Mouse (Mus musculus): ENCODE data around the gene Entpd7. TPM values are rescaled to one million over a fixed set of nuclear protein-coding genes. Genes with fewer than 3 reads are reported as not detected.

Gene Entpd7
- polyA plus RNA-seq, 1 experiment from 2014 or later: 6.7 TPM

DNA sequence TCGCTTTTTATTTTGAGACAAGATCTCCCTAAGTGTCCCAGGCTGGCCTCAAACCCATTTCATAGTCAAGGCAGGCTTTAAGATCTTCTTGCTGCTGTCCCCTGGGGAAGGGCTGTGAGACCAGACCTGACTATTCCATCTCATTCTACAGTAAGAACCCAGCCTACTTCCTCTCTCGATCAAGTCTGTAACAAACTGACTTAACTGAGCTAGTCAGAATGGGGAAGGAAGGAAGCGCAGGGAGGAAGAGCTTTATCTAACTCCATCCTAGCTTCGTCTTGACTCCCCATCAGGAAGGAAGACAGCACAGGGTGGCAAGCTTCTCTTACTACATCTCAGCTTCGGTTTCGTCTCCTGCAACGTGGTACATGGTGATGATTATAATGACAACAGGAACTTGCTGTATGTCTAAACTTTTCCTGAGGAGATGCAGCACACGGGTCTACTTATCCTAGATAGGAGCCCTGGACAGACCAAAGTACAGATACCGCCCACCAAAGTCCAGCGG, 9.9 kb upstream of the Entpd7 start:
- H3K9ac ChIP-seq (ENCODE audit: low read length): no peak overlapping the region
- no peak overlapping the region for H3K4me3 ChIP-seq (ENCODE audit: low read depth, low read length)
- peaks cover 8% of the 10 kb centered on the region for H3K4me1 ChIP-seq (ENCODE audit: control insufficient read depth, insufficient read depth, low read length)
- no peak overlapping the region for H3K27ac ChIP-seq (ENCODE audit: low read depth, low read length)
- no peak overlapping the region for H3K4me2 ChIP-seq (ENCODE audit: low read length)
- no peaks in the 10 kb centered on the region for H3K27me3 ChIP-seq (replicated peaks; ENCODE audit: control insufficient read depth, insufficient read depth, low read length)
- no peaks in the 10 kb centered on the region for H3K36me3 ChIP-seq (ENCODE audit: control insufficient read depth, insufficient read depth, low read length)
- H3K9me3 ChIP-seq (replicated peaks; ENCODE audit: control insufficient read depth, low read length): no peaks in the 10 kb centered on the region
- ATAC-seq: no peak
- no peak for DNase-seq (ENCODE audit: low spot score)
- 83% methylated on average over 10 of the region's 10 CpGs for WGBS

DNA sequence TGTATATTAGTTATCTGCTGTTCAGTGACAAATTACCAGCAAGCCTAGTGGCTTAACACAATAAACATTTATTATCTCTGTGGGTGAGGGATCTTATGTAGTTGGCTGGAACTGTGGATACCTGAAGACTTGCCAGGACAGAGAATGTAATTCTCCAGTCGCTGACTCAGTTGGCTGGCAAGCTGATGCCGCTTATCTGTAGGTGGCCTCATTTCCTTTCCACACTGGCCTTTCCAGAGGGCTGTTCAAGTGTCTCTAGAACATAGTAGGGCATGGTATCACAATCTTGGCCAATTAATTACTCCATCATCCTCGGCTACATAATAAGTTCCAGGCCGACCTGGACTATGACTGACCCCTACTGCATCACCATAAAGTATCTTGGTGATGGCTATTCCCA, 7.9 kb upstream of the Entpd7 start:
- Histone ChIP-seq H3K27ac (ENCODE audit: low read depth, low read length) (no peak overlapping the region), H3K36me3 (ENCODE audit: control insufficient read depth, insufficient read depth, low read length) (no peaks in the 10 kb centered on the region), H3K4me1 (ENCODE audit: control insufficient read depth, insufficient read depth, low read length) (peaks cover 2% of the 10 kb centered on the region), H3K27me3 (replicated peaks; ENCODE audit: control insufficient read depth, insufficient read depth, low read length) (no peaks in the 10 kb centered on the region), H3K9ac (ENCODE audit: low read length) (no peak overlapping the region), H3K9me3 (replicated peaks; ENCODE audit: control insufficient read depth, low read length) (no peaks in the 10 kb centered on the region), H3K4me3 (ENCODE audit: low read depth, low read length) (no peak overlapping the region), H3K4me2 (ENCODE audit: low read length) (no peak overlapping the region)
- no peak for DNase-seq (ENCODE audit: low spot score)
- ATAC-seq: no peak
- WGBS: 84% methylated on average over 4 of the region's 4 CpGs

GRCm38 (mm10) chr19:43692815-43693214, 3.3 kb downstream of the Entpd7 start:
- no peak overlapping the region for H3K27ac ChIP-seq (ENCODE audit: low read depth, low read length)
- WGBS: 54% methylated on average over 14 of the region's 14 CpGs
- DNase-seq (ENCODE audit: low spot score): no peak
- H3K9me3 ChIP-seq (replicated peaks; ENCODE audit: control insufficient read depth, low read length): no peaks in the 10 kb centered on the region
- no peaks in the 10 kb centered on the region for H3K36me3 ChIP-seq (ENCODE audit: control insufficient read depth, insufficient read depth, low read length)
- ATAC-seq: no peak
- H3K4me2 ChIP-seq (ENCODE audit: low read length): no peak overlapping the region
- no peaks in the 10 kb centered on the region for H3K27me3 ChIP-seq (replicated peaks; ENCODE audit: control insufficient read depth, insufficient read depth, low read length)
- no peak overlapping the region; the same call in 1 of the 2 replicates for H3K9ac ChIP-seq (ENCODE audit: low read length)
- H3K4me3 ChIP-seq (ENCODE audit: low read depth, low read length): no peak overlapping the region
- H3K4me1 ChIP-seq (ENCODE audit: control insufficient read depth, insufficient read depth, low read length): peaks cover 3% of the 10 kb centered on the region; the same call in 1 of the 2 replicates

DNA sequence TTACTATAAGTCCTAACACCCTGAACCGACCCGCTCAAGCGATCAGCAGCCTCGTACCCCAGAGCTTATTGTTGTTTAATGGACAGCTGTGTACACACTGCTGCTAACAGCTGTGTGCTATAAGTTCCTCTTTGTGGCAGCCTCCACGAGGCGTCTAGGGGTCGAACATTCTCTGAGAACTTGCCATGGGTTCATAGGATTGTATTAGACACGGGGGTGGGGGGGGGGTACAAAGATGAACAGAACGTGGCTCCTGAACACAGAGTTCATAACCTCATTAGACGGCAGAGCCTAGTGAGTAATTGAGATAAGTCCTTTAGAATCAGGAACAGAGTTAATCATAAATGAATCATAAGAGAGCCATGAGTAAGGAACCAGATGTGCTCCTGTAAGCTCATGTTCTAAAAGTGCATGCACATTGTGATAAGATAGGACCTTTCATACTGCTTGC, 6.1 kb downstream of the Entpd7 start:
- no peak overlapping the region for H3K27ac ChIP-seq (ENCODE audit: low read depth, low read length)
- 56% methylated on average over 10 of the region's 10 CpGs for WGBS
- no peak overlapping the region for H3K4me2 ChIP-seq (ENCODE audit: low read length)
- H3K4me3 ChIP-seq (ENCODE audit: low read depth, low read length): no peak overlapping the region
- no peaks in the 10 kb centered on the region for H3K9me3 ChIP-seq (replicated peaks; ENCODE audit: control insufficient read depth, low read length)
- DNase-seq (ENCODE audit: low spot score) (no peak), ATAC-seq (no peak)
- H3K27me3 ChIP-seq (replicated peaks; ENCODE audit: control insufficient read depth, insufficient read depth, low read length): no peaks in the 10 kb centered on the region
- H3K9ac ChIP-seq (ENCODE audit: low read length): no peak overlapping the region
- H3K36me3 ChIP-seq (ENCODE audit: control insufficient read depth, insufficient read depth, low read length): 0 out of 2 replicates have a peak, but pooled peaks cover 9% of the 10 kb centered on the region
- peaks cover 3% of the 10 kb centered on the region; the same call in 1 of the 2 replicates for H3K4me1 ChIP-seq (ENCODE audit: control insufficient read depth, insufficient read depth, low read length)

- WGBS: 96% methylated on average over 5 of the region's 5 CpGs
- no peaks in the 10 kb centered on the region for H3K27me3 ChIP-seq (replicated peaks; ENCODE audit: control insufficient read depth, insufficient read depth, low read length)
- ATAC-seq (no peak), DNase-seq (ENCODE audit: low spot score) (no peak)
- H3K4me3 ChIP-seq (ENCODE audit: low read depth, low read length): no peak overlapping the region
- H3K9me3 ChIP-seq (replicated peaks; ENCODE audit: control insufficient read depth, low read length): no peaks in the 10 kb centered on the region
- H3K4me1 ChIP-seq (ENCODE audit: control insufficient read depth, insufficient read depth, low read length): no peaks in the 10 kb centered on the region
- H3K4me2 ChIP-seq (ENCODE audit: low read length): no peak overlapping the region
- H3K36me3 ChIP-seq (ENCODE audit: control insufficient read depth, insufficient read depth, low read length): 0 out of 2 replicates have a peak, but pooled peaks cover 9% of the 10 kb centered on the region
- H3K27ac ChIP-seq (ENCODE audit: low read depth, low read length): no peak overlapping the region
- no peak overlapping the region for H3K9ac ChIP-seq (ENCODE audit: low read length)
Observed at GRCm38 (mm10) chr19:43697666-43698370, 8.3 kb downstream of the Entpd7 start.

GRCm38 (mm10) chr19:43699021-43699762, 9.7 kb downstream of the Entpd7 start:
- Histone ChIP-seq H3K27me3 (replicated peaks; ENCODE audit: control insufficient read depth, insufficient read depth, low read length) (no peaks in the 10 kb centered on the region), H3K4me1 (ENCODE audit: control insufficient read depth, insufficient read depth, low read length) (no peaks in the 10 kb centered on the region), H3K36me3 (ENCODE audit: control insufficient read depth, insufficient read depth, low read length) (peaks cover 12% of the 10 kb centered on the region; the same call in 1 of the 2 replicates), H3K4me3 (ENCODE audit: low read depth, low read length) (no peak overlapping the region), H3K9me3 (replicated peaks; ENCODE audit: control insufficient read depth, low read length) (no peaks in the 10 kb centered on the region), H3K27ac (ENCODE audit: low read depth, low read length) (no peak overlapping the region), H3K4me2 (ENCODE audit: low read length) (no peak overlapping the region), H3K9ac (ENCODE audit: low read length) (no peak overlapping the region)
- DNase-seq (ENCODE audit: low spot score) (no peak), ATAC-seq (no peak)
- 79% methylated on average over 11 of the region's 11 CpGs for WGBS

GRCm38 (mm10) chr19:43699763-43700155, 10.3 kb downstream of the Entpd7 start:
- Histone ChIP-seq H3K9ac (ENCODE audit: low read length) (no peak overlapping the region), H3K36me3 (ENCODE audit: control insufficient read depth, insufficient read depth, low read length) (peaks cover 18% of the 10 kb centered on the region), H3K4me3 (ENCODE audit: low read depth, low read length) (no peak overlapping the region), H3K9me3 (replicated peaks; ENCODE audit: control insufficient read depth, low read length) (no peaks in the 10 kb centered on the region), H3K4me1 (ENCODE audit: control insufficient read depth, insufficient read depth, low read length) (no peaks in the 10 kb centered on the region), H3K4me2 (ENCODE audit: low read length) (no peak overlapping the region), H3K27me3 (replicated peaks; ENCODE audit: control insufficient read depth, insufficient read depth, low read length) (no peaks in the 10 kb centered on the region), H3K27ac (ENCODE audit: low read depth, low read length) (no peak overlapping the region)
- ATAC-seq (no peak), DNase-seq (ENCODE audit: low spot score) (no peak)
- WGBS: 84% methylated on average over 6 of the region's 6 CpGs

GRCm38 (mm10) chr19:43704211-43704610, 14.7 kb downstream of the Entpd7 start:
- H3K9me3 ChIP-seq (replicated peaks; ENCODE audit: control insufficient read depth, low read length): no peaks in the 10 kb centered on the region
- no peak overlapping the region for H3K27ac ChIP-seq (ENCODE audit: low read depth, low read length)
- no peak overlapping the region for H3K9ac ChIP-seq (ENCODE audit: low read length)
- H3K27me3 ChIP-seq (replicated peaks; ENCODE audit: control insufficient read depth, insufficient read depth, low read length): no peaks in the 10 kb centered on the region
- H3K4me1 ChIP-seq (ENCODE audit: control insufficient read depth, insufficient read depth, low read length): no peaks in the 10 kb centered on the region
- H3K36me3 ChIP-seq (ENCODE audit: control insufficient read depth, insufficient read depth, low read length): peaks cover 47% of the 10 kb centered on the region
- WGBS: 93% methylated on average over 11 of the region's 11 CpGs
- H3K4me2 ChIP-seq (ENCODE audit: low read length): no peak overlapping the region
- DNase-seq (ENCODE audit: low spot score) (no peak), ATAC-seq (no peak)
- no peak overlapping the region for H3K4me3 ChIP-seq (ENCODE audit: low read depth, low read length)

Measured in forebrain, embryonic 14.5 days (tissue).